Mouse (Mus musculus): ENCODE measurements around the gene Qtrt2. TPM values are rescaled to one million over a fixed set of nuclear protein-coding genes. Genes with fewer than 3 reads are reported as not detected.

Qtrt2 gene
- total and polyA plus RNA-seq, 3 experiments: 52.1 to 108 (median 60.0) TPM

DNA sequence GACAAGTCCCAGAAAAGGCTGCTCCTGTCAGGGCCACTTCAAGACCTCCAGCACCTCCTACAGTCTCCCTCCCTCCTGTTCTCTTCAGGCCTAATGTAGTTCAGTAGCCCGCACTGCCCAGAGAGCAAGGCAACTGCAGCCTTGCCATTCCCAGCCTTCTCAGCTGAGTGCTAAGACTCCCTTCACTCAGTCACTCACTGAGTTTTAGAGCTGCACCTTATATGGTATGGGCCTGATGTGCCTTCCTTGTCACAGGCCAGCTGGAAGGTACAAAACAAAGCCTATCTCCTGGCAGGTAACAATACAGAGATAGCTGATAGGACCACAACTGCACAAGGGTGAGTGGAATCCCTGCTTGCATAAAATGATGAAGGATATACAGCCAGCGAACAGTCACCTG is 45.8 kb upstream of the Qtrt2 start:
- DNase-seq (ENCODE audit: extremely low read depth): no peak
- Histone ChIP-seq H3K27ac (ENCODE audit: insufficient read depth, low read depth) (no peak overlapping the region), H3K4me1 (ENCODE audit: control insufficient read depth in 1 of 2, insufficient read depth in 2 of 2) (peaks cover 0 to 3% of the 10 kb centered on the region in 2 experiments; a peak in 2 of 4 replicates), H3K4me3 (replicated peaks in 1 of 3; ENCODE audit: low read depth in 2 of 3, low read length in 2 of 3, poor library complexity in 1 of 3) (no peak overlapping the region), H3K9ac (ENCODE audit: insufficient read depth, low read depth) (no peak overlapping the region), H3K79me2 (replicated peaks; ENCODE audit: control insufficient read depth, extremely low read depth, insufficient read depth, poor library complexity, severe bottlenecking) (no peaks in the 10 kb centered on the region), H3K36me3 (replicated peaks in 1 of 2; ENCODE audit: control insufficient read depth in 1 of 2, insufficient read depth in 1 of 2, low read length in 1 of 2) (peaks cover 0 to 3% of the 10 kb centered on the region in 2 experiments), H3K27me3 (replicated peaks) (no peaks in the 10 kb centered on the region), H3K4me2 (ENCODE audit: insufficient read depth, low read depth, poor library complexity, severe bottlenecking) (no peak overlapping the region), H3K9me3 (replicated peaks; ENCODE audit: low read length) (no peaks in the 10 kb centered on the region)
- dilution Hi-C loops (cut with MboI; ENCODE audit: extremely low pct_ligation_motif_present, extremely low pct_unique_long_range_greater_than_20kb, low sequenced_read_pairs) (no loop called here), in situ Hi-C loops (cut with MboI; ENCODE audit: low pct_ligation_motif_present, low pct_unique_long_range_greater_than_20kb, low sequenced_read_pairs) (no loop called here)
- TF ChIP-seq RCOR1 (conservative IDR thresholded peaks at IDR 0.05; ENCODE audit: low read depth, low read length) (no peak), USF2 (conservative IDR thresholded peaks at IDR 0.05; ENCODE audit: low read depth, low read length) (no peak), ETS1 (conservative IDR thresholded peaks at IDR 0.05; ENCODE audit: low read depth, low read length) (no peak), EP300 (IDR thresholded peaks at IDR 0.05; ENCODE audit: low read length) (no peak), ZC3H11A (IDR thresholded peaks at IDR 0.05; ENCODE audit: low read depth, low read length) (no peak), POLR2A (IDR thresholded peaks at IDR 0.05; ENCODE audit: low read depth, low read length) (no peak), JUN (IDR thresholded peaks at IDR 0.05; ENCODE audit: insufficient read depth, low read depth, low read length) (no peak), ZKSCAN1 (IDR thresholded peaks at IDR 0.05; ENCODE audit: borderline replicate concordance, low read depth, low read length) (no peak), ELF1 (IDR thresholded peaks at IDR 0.05; ENCODE audit: low read depth, low read length) (no peak), MAZ (IDR thresholded peaks at IDR 0.05; ENCODE audit: low read depth, low read length) (no peak), USF1 (IDR thresholded peaks at IDR 0.05; ENCODE audit: low read depth, low read length) (no peak), ZMIZ1 (IDR thresholded peaks at IDR 0.05; ENCODE audit: low read depth, low read length) (no peak), MXI1 (IDR thresholded peaks at IDR 0.05; ENCODE audit: low read depth, low read length) (no peak), CHD1 (IDR thresholded peaks at IDR 0.05; ENCODE audit: low read depth, low read length) (no peak), RAD21 (IDR thresholded peaks at IDR 0.05; ENCODE audit: low read depth, low read length) (no peak)

DNA sequence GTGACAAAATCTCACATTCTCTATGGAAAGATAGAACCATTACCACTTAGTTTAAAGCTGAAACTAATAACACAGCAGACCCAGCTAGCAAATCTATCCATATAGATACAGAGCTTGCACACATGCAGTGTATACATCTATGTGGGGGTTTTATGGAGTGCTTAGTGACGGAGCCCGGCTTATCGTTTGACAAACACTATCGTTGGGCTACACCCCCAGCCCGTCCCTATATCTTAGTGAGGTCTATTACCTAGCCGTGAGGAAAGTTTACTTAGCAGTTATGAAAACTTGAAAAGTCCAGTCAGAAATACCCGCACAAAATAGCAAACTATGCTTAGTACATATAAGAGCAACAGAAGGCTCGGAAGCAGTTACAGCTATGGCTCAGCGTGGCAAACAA is 45.1 kb upstream of the Qtrt2 start:
- Histone ChIP-seq H3K27me3 (replicated peaks) (no peaks in the 10 kb centered on the region), H3K4me1 (ENCODE audit: control insufficient read depth in 1 of 2, insufficient read depth in 2 of 2) (peaks cover 0 to 3% of the 10 kb centered on the region in 2 experiments; a peak in 2 of 4 replicates), H3K27ac (ENCODE audit: insufficient read depth, low read depth) (no peak overlapping the region), H3K9me3 (replicated peaks; ENCODE audit: low read length) (no peaks in the 10 kb centered on the region), H3K79me2 (replicated peaks; ENCODE audit: control insufficient read depth, extremely low read depth, insufficient read depth, poor library complexity, severe bottlenecking) (no peaks in the 10 kb centered on the region), H3K4me3 (replicated peaks in 1 of 3; ENCODE audit: low read depth in 2 of 3, low read length in 2 of 3, poor library complexity in 1 of 3) (no peak overlapping the region), H3K9ac (ENCODE audit: insufficient read depth, low read depth) (no peak overlapping the region), H3K4me2 (ENCODE audit: insufficient read depth, low read depth, poor library complexity, severe bottlenecking) (no peak overlapping the region), H3K36me3 (replicated peaks in 1 of 2; ENCODE audit: control insufficient read depth in 1 of 2, insufficient read depth in 1 of 2, low read length in 1 of 2) (peaks cover 0 to 3% of the 10 kb centered on the region in 2 experiments)
- in situ Hi-C loops (cut with MboI; ENCODE audit: low pct_ligation_motif_present, low pct_unique_long_range_greater_than_20kb, low sequenced_read_pairs): no loop called here
- TF ChIP-seq ZC3H11A (IDR thresholded peaks at IDR 0.05; ENCODE audit: low read depth, low read length) (no peak), SIN3A (IDR thresholded peaks at IDR 0.05; ENCODE audit: low read length) (no peak), EP300 (IDR thresholded peaks at IDR 0.05; ENCODE audit: low read length) (no peak), ZNF384 (IDR thresholded peaks at IDR 0.05; ENCODE audit: low read depth, low read length) (no peak), BHLHE40 (IDR thresholded peaks at IDR 0.05; ENCODE audit: low read depth, low read length) (no peak)
- dilution Hi-C loops (cut with MboI; ENCODE audit: extremely low pct_ligation_motif_present, extremely low pct_unique_long_range_greater_than_20kb, low sequenced_read_pairs): no loop called here
- no peak for DNase-seq (ENCODE audit: extremely low read depth)
